Mouse (Mus musculus): ENCODE results near the gene Tifab. TPM values are rescaled to one million over a fixed set of nuclear protein-coding genes. Genes with fewer than 3 reads are reported as not detected.

Tifab gene
- 8.3 and 9.4 TPM in 2 replicates for polyA plus RNA-seq (2012; rRNA removed)

DNA sequence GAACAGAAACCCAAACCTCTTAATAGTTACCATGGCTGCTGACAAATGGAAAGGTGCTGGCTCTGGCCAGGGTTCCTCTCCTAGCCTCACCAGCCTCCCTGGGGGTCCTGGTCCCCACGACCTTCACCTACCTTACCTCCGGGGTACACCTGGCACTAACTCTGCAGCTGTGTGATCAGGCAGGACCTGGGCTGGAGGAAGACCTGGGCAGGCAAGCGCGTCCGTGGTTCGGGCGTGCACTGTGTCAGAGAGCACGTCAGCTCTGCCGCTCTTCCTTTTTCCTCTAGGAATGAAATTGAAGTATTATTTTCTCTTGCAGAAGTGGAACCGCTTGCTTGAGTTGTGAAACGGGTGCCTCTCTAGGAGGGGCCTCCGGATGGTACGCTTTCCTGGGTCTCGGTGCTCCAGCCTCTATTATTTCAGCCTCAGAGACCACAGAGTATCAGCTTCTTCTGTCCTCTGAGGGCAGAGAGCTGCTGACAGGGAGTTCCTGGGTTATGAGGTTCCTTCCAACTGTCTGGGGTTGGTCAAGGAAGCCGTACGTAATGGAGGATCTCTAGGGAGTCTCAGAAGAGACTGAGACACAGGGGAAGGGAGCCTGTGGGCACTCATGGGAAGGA lies at the start of gene Tifab:
Tifab (minus strand) TSS at position 470 of the 620 bp plus-strand sequence.
- WGBS, result 32% methylated on average over 16 of the region's 16 CpGs
- Histone ChIP-seq H3K4me3 (ENCODE audit: control insufficient read depth, insufficient read depth, low read length) (peak within 1 kb of the TSS; percentile 34), H3K36me3 (ENCODE audit: control insufficient read depth, insufficient read depth, low read length) (no peaks in the 10 kb centered on the region), H3K4me1 (replicated peaks; ENCODE audit: control insufficient read depth, insufficient read depth, low read length) (peaks cover 40% of the 10 kb centered on the region), H3K27me3 (ENCODE audit: control insufficient read depth, insufficient read depth, low read length) (no peaks in the 10 kb centered on the region), H3K27ac (ENCODE audit: control insufficient read depth, insufficient read depth, low read length) (no peak within 1 kb of the TSS)
- no peak for DNase-seq
- no peak for TF ChIP-seq CTCF (IDR thresholded peaks at IDR 0.05; ENCODE audit: borderline replicate concordance, control insufficient read depth, extremely low read depth, insufficient read depth, low read length, poor library complexity)
- no peak for TF ChIP-seq POLR2A (IDR thresholded peaks at IDR 0.05; ENCODE audit: control insufficient read depth, extremely low read depth, insufficient read depth, low read length, poor library complexity)

DNA sequence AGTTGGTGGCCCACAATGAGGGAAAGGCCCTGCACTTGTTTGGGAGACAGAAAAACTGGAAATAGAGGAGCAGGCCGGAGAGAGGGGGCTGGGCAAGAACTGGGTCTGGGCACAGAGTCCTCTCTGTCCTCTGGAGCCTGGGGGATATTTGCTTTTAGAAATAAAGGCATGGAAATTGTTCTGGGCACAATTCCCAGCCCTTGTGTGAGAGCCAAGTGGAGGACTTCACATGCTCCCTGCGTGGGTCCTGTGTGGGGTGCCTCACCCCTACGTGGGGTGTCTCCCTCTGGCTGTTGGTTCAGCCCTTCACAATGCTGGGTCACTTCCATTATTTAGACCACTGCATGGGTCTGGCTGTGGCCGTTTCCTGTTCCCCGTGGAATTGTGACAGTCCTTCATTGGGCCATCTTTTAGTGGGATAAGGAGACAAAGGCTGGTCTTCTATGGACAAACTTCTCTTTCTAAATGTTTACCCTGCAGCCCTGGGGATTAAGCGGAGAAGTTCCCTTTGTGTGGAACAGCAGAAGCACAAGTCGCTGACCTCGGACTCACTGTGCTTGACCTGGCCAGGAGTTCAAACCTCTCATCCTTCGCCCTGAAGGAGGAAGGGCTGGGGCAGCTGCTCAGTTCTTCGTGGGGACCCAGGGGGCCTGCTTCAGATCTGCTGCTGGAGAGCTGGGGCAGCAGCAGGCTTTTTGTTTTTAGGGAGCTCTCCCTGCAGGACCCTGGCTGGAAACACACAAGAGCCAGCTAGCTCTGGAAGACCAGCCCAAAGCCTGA lies 47.7 kb upstream of the Tifab start:
- Histone ChIP-seq H3K4me3 (ENCODE audit: control insufficient read depth, insufficient read depth, low read length) (no peak overlapping the region), H3K4me1 (replicated peaks; ENCODE audit: control insufficient read depth, insufficient read depth, low read length) (peaks cover 22% of the 10 kb centered on the region), H3K27ac (ENCODE audit: control insufficient read depth, insufficient read depth, low read length) (no peak overlapping the region), H3K36me3 (ENCODE audit: control insufficient read depth, insufficient read depth, low read length) (no peaks in the 10 kb centered on the region), H3K27me3 (ENCODE audit: control insufficient read depth, insufficient read depth, low read length) (peaks cover 6% of the 10 kb centered on the region; the same call in 1 of the 2 replicates)
- no peak for TF ChIP-seq POLR2A (IDR thresholded peaks at IDR 0.05; ENCODE audit: control insufficient read depth, extremely low read depth, insufficient read depth, low read length, poor library complexity)
- WGBS, result 54% methylated on average over 10 of the region's 10 CpGs
- DNase-seq, result no peak

DNA sequence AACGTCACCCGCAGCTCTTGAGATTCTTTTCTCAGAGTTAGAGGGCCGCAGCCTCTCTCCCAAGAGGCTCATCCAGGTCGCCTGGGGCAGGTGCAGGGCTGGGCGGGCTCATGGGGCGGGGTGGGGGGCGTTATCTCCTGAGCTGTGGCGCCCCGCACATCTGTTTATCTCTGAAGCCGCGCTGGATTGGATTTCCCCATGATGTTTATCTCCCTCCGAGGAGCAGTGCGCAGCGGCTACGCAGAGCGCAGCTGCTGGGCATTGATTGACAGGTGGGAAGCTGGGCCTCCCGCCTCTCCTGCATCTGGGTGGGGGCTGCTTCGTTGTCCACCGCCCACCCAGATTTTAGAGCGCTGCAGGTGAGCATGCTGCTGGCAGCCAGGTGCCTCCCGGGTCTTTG lies 44.9 kb upstream of the Tifab start:
- TF ChIP-seq POLR2A (IDR thresholded peaks at IDR 0.05; ENCODE audit: control insufficient read depth, extremely low read depth, insufficient read depth, low read length, poor library complexity) (no peak), CTCF (IDR thresholded peaks at IDR 0.05; ENCODE audit: borderline replicate concordance, control insufficient read depth, extremely low read depth, insufficient read depth, low read length, poor library complexity) (no peak)
- WGBS, result 4% methylated on average over 21 of the region's 21 CpGs
- Histone ChIP-seq H3K27ac (ENCODE audit: control insufficient read depth, insufficient read depth, low read length) (no peak overlapping the region), H3K36me3 (ENCODE audit: control insufficient read depth, insufficient read depth, low read length) (no peaks in the 10 kb centered on the region), H3K27me3 (ENCODE audit: control insufficient read depth, insufficient read depth, low read length) (peaks cover 11% of the 10 kb centered on the region; the same call in 1 of the 2 replicates), H3K4me3 (ENCODE audit: control insufficient read depth, insufficient read depth, low read length) (no peak overlapping the region), H3K4me1 (replicated peaks; ENCODE audit: control insufficient read depth, insufficient read depth, low read length) (peaks cover 20% of the 10 kb centered on the region)
- DNase-seq, result no peak

DNA sequence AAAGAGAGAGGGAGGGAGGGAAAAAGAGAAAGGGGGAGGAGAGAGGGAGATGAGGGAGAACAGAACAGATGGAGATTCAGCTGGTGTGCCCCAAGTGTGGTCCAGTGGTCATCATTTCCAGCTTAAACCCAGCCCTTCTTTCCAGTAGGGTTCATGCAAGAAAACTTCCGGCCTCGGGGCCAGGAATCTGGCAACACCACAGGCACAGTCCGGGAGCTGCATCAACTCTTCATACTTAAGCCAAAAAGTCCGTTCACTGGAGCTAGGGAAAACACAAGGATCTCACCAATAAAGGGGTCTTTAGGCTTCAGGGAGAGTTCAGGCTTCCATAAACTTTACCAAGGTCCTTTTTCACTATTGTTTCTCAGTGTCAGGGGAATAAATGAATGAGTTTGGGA lies 44.2 kb upstream of the Tifab start:
- H3K36me3 ChIP-seq (ENCODE audit: control insufficient read depth, insufficient read depth, low read length), result no peaks in the 10 kb centered on the region
- no peak overlapping the region for H3K27ac ChIP-seq (ENCODE audit: control insufficient read depth, insufficient read depth, low read length)
- H3K4me1 ChIP-seq (replicated peaks; ENCODE audit: control insufficient read depth, insufficient read depth, low read length), result peaks cover 14% of the 10 kb centered on the region
- H3K27me3 ChIP-seq (ENCODE audit: control insufficient read depth, insufficient read depth, low read length), result peaks cover 11% of the 10 kb centered on the region; the same call in 1 of the 2 replicates
- DNase-seq, result no peak
- WGBS, result 19% methylated on average over 4 of the region's 4 CpGs
- no peak for TF ChIP-seq POLR2A (IDR thresholded peaks at IDR 0.05; ENCODE audit: control insufficient read depth, extremely low read depth, insufficient read depth, low read length, poor library complexity)
- no peak for TF ChIP-seq CTCF (IDR thresholded peaks at IDR 0.05; ENCODE audit: borderline replicate concordance, control insufficient read depth, extremely low read depth, insufficient read depth, low read length, poor library complexity)
- H3K4me3 ChIP-seq (ENCODE audit: control insufficient read depth, insufficient read depth, low read length), result no peak overlapping the region

DNA sequence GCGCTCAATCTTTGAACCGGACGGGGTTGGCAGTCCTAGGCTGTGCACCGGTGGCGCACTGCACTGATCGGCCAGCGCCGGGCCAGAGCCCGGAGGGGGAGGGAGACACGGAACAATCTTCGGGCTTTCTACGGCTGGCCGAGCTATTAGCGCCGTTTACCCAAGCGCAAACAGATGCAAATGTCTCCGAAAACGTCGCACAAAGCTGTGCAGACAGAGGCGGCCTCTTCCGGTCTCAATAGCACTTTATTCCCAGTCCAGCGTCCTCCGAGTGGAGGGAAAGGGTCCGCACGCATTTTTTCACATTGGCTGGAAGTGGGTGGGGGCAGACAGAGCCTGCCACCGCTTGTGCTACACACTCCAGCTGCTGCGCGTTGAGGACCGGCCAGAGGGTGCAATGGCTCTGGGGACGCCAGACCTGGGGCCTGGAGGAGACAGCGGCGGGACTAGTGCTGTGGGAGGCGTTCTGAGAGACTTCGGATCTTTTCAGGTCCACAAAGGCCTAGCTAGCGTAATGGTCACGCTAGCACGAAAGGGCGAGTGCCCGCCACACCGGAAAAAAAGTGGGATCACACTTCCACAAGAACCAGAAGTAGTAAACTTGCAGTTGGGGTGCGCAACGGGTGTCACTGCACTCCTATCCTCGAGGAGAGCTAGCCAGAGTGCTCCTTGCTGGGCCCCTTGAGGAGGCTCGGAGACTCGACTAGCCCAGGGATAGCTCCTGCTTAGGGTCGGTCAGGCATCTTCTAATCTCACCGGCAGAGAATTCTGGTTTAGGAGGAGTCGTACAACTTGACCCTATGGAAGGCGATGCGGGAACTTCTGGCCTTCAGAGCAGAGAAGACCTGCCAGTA lies 43.5 kb upstream of the Tifab start:
- TF ChIP-seq POLR2A (IDR thresholded peaks at IDR 0.05; ENCODE audit: control insufficient read depth, extremely low read depth, insufficient read depth, low read length, poor library complexity) (no peak), CTCF (IDR thresholded peaks at IDR 0.05; ENCODE audit: borderline replicate concordance, control insufficient read depth, extremely low read depth, insufficient read depth, low read length, poor library complexity) (no peak)
- no peak for DNase-seq
- H3K36me3 ChIP-seq (ENCODE audit: control insufficient read depth, insufficient read depth, low read length), result no peaks in the 10 kb centered on the region
- peaks cover 14% of the 10 kb centered on the region for H3K4me1 ChIP-seq (replicated peaks; ENCODE audit: control insufficient read depth, insufficient read depth, low read length)
- 8% methylated on average over 50 of the region's 50 CpGs for WGBS
- H3K27ac ChIP-seq (ENCODE audit: control insufficient read depth, insufficient read depth, low read length), result no peak overlapping the region
- no peak overlapping the region for H3K4me3 ChIP-seq (ENCODE audit: control insufficient read depth, insufficient read depth, low read length)
- peaks cover 11% of the 10 kb centered on the region; the same call in 1 of the 2 replicates for H3K27me3 ChIP-seq (ENCODE audit: control insufficient read depth, insufficient read depth, low read length)

Measured in thymus, adult 2 months (tissue).